ENCODE assay signal across 27 mouse cellular contexts in the genomic region with DNA sequence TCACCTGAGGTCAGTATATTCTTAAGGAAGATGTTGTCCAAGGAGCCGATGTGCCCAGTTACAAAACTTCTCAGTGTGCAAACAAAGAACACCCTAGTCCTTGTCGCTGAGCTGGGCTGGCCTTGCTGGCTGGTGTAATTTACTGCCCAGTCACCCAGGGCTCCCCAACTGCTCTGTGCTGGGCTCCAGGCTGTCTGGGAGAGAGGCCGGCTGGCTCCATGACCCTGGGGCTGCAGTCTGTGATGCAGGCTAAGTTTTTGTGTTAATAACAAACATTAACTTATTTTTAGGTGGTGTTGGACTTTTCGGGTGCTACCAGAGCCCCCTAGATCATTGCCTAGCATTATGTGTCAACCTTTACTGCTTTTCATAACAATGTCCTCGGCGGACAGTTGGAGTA. TPM values are rescaled to one million over a fixed set of nuclear protein-coding genes. Genes with fewer than 3 reads are reported as not detected.
A peak's percentile ranks its signal among the peaks of the same experiment; 100 is the strongest.
DNase-seq lines count a peak whose midpoint lies in the region; ATAC-seq and TF ChIP-seq lines count a peak whose summit lies in the region.
"Had no signal": no experiment of that assay in that cellular context is flagged by ENCODE, and none has a peak within 500 bp of the region (broad histone marks: within the 10 kb centered on the region; RNA-seq: fewer than 3 reads in every experiment).

No protein-coding gene starts in this region.

- TF ChIP-seq POLR2A in kidney, adult 2 months (IDR thresholded peaks at IDR 0.05; ENCODE audit: low read depth, low read length): no peak

- H3K9ac ChIP-seq in forebrain, embryonic 16.5 days (replicated peaks; ENCODE audit: low read depth, low read length): no peak overlapping the region
- H3K9ac ChIP-seq: forebrain, embryonic 13.5 days; heart, embryonic 15.5 days; liver, embryonic 12.5 days; liver, postnatal 0 days; neural tube, embryonic 12.5 days had no signal

- H3K27ac ChIP-seq in kidney, adult 2 months (ENCODE audit: insufficient read depth, low read depth, low read length): no peak overlapping the region
- no peak overlapping the region for H3K27ac ChIP-seq in forebrain, embryonic 16.5 days (ENCODE audit: low read length)
- H3K27ac ChIP-seq: forebrain, embryonic 13.5 days; heart, embryonic 10.5 days; heart, embryonic 15.5 days; left cerebral cortex, adult 2 months; liver, embryonic 12.5 days; neural tube, embryonic 12.5 days had no signal

- no peaks in the 10 kb centered on the region for H3K27me3 ChIP-seq in kidney, adult 2 months (replicated peaks; ENCODE audit: control insufficient read depth, insufficient read depth, low read length)
- no peaks in the 10 kb centered on the region for H3K27me3 ChIP-seq in forebrain, embryonic 16.5 days (replicated peaks; ENCODE audit: control insufficient read depth, insufficient read depth, low read length)
- H3K27me3 ChIP-seq: forebrain, embryonic 13.5 days; heart, embryonic 15.5 days; liver, embryonic 12.5 days; neural tube, embryonic 12.5 days had no signal

- WGBS in kidney, adult 2 months: 48% methylated on average over 6 of the region's 6 CpGs
- 92% methylated on average over 6 of the region's 6 CpGs for WGBS in forebrain, embryonic 16.5 days

- H3K4me3 ChIP-seq in kidney, adult 2 months (ENCODE audit: insufficient read depth, low read depth, low read length): no peak overlapping the region
- no peak overlapping the region for H3K4me3 ChIP-seq in forebrain, embryonic 16.5 days (replicated peaks; ENCODE audit: low read length)
- H3K4me3 ChIP-seq: erythroblast, embryonic 14.5 days; forebrain, embryonic 13.5 days; heart, embryonic 10.5 days; heart, embryonic 15.5 days; left cerebral cortex, adult 2 months; liver, embryonic 12.5 days; myocyte; neural tube, embryonic 12.5 days had no signal

- H3K9me3 ChIP-seq in forebrain, embryonic 16.5 days (ENCODE audit: control insufficient read depth, low read length): no peaks in the 10 kb centered on the region
- H3K9me3 ChIP-seq: forebrain, embryonic 13.5 days; G1E; heart, embryonic 10.5 days; heart, embryonic 15.5 days; liver, embryonic 12.5 days; neural tube, embryonic 12.5 days had no signal

- H3K36me3 ChIP-seq in kidney, adult 2 months (ENCODE audit: control insufficient read depth, insufficient read depth, low read length): no peaks in the 10 kb centered on the region
- no peaks in the 10 kb centered on the region for H3K36me3 ChIP-seq in forebrain, embryonic 16.5 days (ENCODE audit: control insufficient read depth, insufficient read depth)
- H3K36me3 ChIP-seq: G1E; heart, embryonic 10.5 days; heart, embryonic 15.5 days; liver, embryonic 12.5 days; neural tube, embryonic 12.5 days had no signal

- DNase-seq in kidney, adult 2 months: peak; percentile 23
- no peak for DNase-seq in kidney, adult 18-20 months
- DNase-seq in adrenal gland, adult (ENCODE audit: inconsistent age in 2 of 2, low spot score in 1 of 2): peak; percentile 67 to 90
- DNase-seq in adrenal gland, postnatal 14 days: peak; percentile 85
- peak; percentile 50 for DNase-seq in kidney, postnatal 14 days
- DNase-seq in right cerebral cortex, postnatal 25 days: no peak
- no peak for DNase-seq in left cerebral cortex, adult 11 months (ENCODE audit: low spot score)
- DNase-seq: cerebellum, adult 11 months; cerebellum, adult 9-10 months; gastrocnemius, postnatal 25 days; heart, adult 11 months; layer of hippocampus, adult 9-11 months; liver, postnatal 0 days; lung, postnatal 36 days; thymus, postnatal 4 days had no signal

- no peak overlapping the region for H3K4me2 ChIP-seq in forebrain, embryonic 16.5 days (ENCODE audit: low read length)
- H3K4me2 ChIP-seq: forebrain, embryonic 13.5 days; heart, embryonic 15.5 days; liver, embryonic 12.5 days; midbrain, embryonic 11.5 days; neural tube, embryonic 12.5 days had no signal

- no peaks in the 10 kb centered on the region for H3K4me1 ChIP-seq in kidney, adult 2 months (ENCODE audit: control insufficient read depth, insufficient read depth, low read length)
- H3K4me1 ChIP-seq in forebrain, embryonic 16.5 days (replicated peaks; ENCODE audit: control insufficient read depth, insufficient read depth, low read length): no peaks in the 10 kb centered on the region
- H3K4me1 ChIP-seq: forebrain, embryonic 13.5 days; heart, embryonic 10.5 days; heart, embryonic 15.5 days; neural tube, embryonic 12.5 days had no signal

- no peak for TF ChIP-seq CTCF in kidney, adult 2 months (conservative IDR thresholded peaks at IDR 0.05; ENCODE audit: insufficient read depth, insufficient read length, low read depth, low read length)

- no peak for ATAC-seq in forebrain, embryonic 16.5 days
- ATAC-seq: forebrain, embryonic 13.5 days; hindbrain, embryonic 16.5 days; liver, embryonic 12.5 days; liver, postnatal 0 days had no signal

RNA-seq across cellular contexts. Expression of gene Kit, which starts 15.4 kb away (rescaled TPM):
- 15.2 and 15.6 TPM in 2 replicates for polyA plus RNA-seq in kidney, adult 2 months (2012; rRNA removed)
- total RNA-seq in adrenal gland, postnatal 14 days (2021): 6.0 and 7.2 TPM in 2 replicates
- 39.3 and 41.9 TPM in 2 replicates for polyA plus RNA-seq in forebrain, embryonic 16.5 days (2015; fragmentation: Nextera tagmentation; extraction: Ambion mirVana)
- polyA plus RNA-seq: myocyte had no signal

Comparison
In these comparisons a context has a peak if more than half of its experiments do, and no peak if none do; other contexts are left out.
1. DNase-seq: peak in kidney, adult 2 months (single experiment), adrenal gland, adult (2 of 2), adrenal gland, postnatal 14 days (single experiment) and kidney, postnatal 14 days (single experiment); none in kidney, adult 18-20 months (single experiment), right cerebral cortex, postnatal 25 days (single experiment) and left cerebral cortex, adult 11 months (single experiment).